Mouse (Mus musculus) hindbrain, embryonic 10.5 days (tissue): ENCODE results near the gene Ly6g5b. TPM values are rescaled to one million over a fixed set of nuclear protein-coding genes. Genes with fewer than 3 reads are reported as not detected.

ENCODE experiments used
- DNase-seq: peaks from one replicate; pipeline ENCODE4 v3.0.0-alpha.2; 2017; ENCODE audit warnings: low spot score
- H3K27ac ChIP-seq: fragments of 300-500 bp; sonication (generic); 2 replicates; pipeline ENCODE4 v1.5.1; 2016; ENCODE audit warnings: mild to moderate bottlenecking, moderate library complexity
- H3K27me3 ChIP-seq: fragments of 300-500 bp; sonication (generic); 2 replicates; pipeline ENCODE4 v1.6.1; 2016; ENCODE audit warnings: mild to moderate bottlenecking; ENCODE audit not compliant: poor library complexity, insufficient read depth, severe bottlenecking
- H3K36me3 ChIP-seq: fragments of 300-500 bp; sonication (generic); 2 replicates; pipeline ENCODE4 v1.6.1; 2016; ENCODE audit warnings: mild to moderate bottlenecking, moderate library complexity
- H3K4me1 ChIP-seq: fragments of 300-500 bp; sonication (generic); replicated peaks from 2 replicates; pipeline ENCODE4 v1.6.1; 2016; ENCODE audit warnings: mild to moderate bottlenecking
- H3K4me3 ChIP-seq: fragments of 300-500 bp; sonication (generic); 2 replicates; pipeline ENCODE4 v1.5.1; 2016; ENCODE audit warnings: mild to moderate bottlenecking, moderate library complexity
- H3K9me3 ChIP-seq: fragments of 300-500 bp; sonication (generic); 2 replicates; pipeline ENCODE4 v1.6.1; 2016; ENCODE audit warnings: mild to moderate bottlenecking, moderate library complexity
- WGBS: fragments of 180-500 bp; shearing (Covaris S2); methylation state at CpG from one replicate; pipeline ENCODE4 v1.1.7; 2016; 5-methylcytosine and 5-hydroxymethylcytosine counted together
- polyA plus RNA-seq: library from polyadenylated mRNA; unstranded; fragments of >200 nt; fragmentation: Nextera tagmentation; extraction: Ambion mirVana; gene quantifications from 2 replicates; pipeline ENCODE4 v1.2.1, GENCODE M21; 2016

Gene Ly6g5b
- 0.90 and 1.7 TPM in 2 replicates for polyA plus RNA-seq

- peaks cover 16% of the 10 kb centered on the region for H3K4me1 ChIP-seq
- H3K4me3 ChIP-seq = no peak within 1 kb of the TSS
- 88% methylated on average over 8 of the region's 8 CpGs for WGBS
- no peak within 1 kb of the TSS for H3K27ac ChIP-seq
- H3K36me3 ChIP-seq = peaks cover 62% of the 10 kb centered on the region
- no peaks in the 10 kb centered on the region for H3K27me3 ChIP-seq
- H3K9me3 ChIP-seq = no peaks in the 10 kb centered on the region
- no peak for DNase-seq
These were observed at the start of gene Ly6g5b for GRCm38 (mm10) chr17:35115046-35116019. TSS of gene Ly6g5b (minus strand) at chr17:35115428.

DNA sequence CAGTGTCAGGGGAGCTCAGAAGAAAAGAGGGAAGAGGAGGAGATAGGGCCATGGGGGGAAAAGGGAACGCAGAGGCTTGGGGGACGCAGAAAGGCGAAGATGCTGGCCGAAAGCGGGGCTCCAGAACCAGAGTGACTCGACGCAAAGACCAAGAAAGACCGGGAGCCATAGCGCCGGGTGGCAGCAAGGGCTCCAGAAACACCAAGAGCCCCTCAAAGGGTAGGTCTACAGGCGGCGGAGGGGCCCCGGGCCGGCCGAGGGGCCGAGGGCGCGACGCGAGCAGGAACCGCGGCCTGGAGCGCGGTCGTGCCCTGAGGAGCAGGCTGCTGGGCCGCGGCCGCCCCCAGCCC lies 49.0 kb upstream of the Ly6g5b start:
- Histone ChIP-seq H3K27me3 (no peaks in the 10 kb centered on the region), H3K4me1 (peaks cover 30% of the 10 kb centered on the region), H3K9me3 (no peaks in the 10 kb centered on the region), H3K36me3 (peaks cover 38% of the 10 kb centered on the region), H3K27ac (peak overlapping the region; percentile 100), H3K4me3 (peak overlapping the region; percentile 97)
- WGBS = under 1% methylated on average over 28 of the region's 28 CpGs
- no peak for DNase-seq

GRCm38 (mm10) chr17:35163326-35164081 lies 48.3 kb upstream of the Ly6g5b start:
- no peaks in the 10 kb centered on the region for H3K27me3 ChIP-seq
- WGBS = 26% methylated on average over 8 of the region's 8 CpGs

DNA sequence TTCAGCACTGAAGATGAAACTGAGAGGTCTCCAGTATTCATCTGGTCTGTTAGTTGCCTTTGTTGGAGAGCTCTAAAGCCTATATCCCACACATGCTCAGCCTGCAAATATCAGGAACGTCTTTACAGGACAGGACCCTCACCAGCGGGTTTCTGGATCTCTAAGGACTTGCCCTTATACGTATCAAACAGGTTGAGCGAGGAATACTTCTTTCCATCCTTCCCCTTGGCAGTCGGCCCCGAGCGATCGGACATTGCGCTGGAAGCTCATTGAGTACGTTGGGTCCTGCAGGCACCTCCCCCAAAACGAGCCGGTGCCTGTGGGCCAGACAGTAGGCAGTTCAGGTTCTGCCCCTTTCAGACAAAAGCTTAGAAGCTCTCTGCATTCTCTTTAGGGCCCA lies 47.5 kb upstream of the Ly6g5b start:
- Histone ChIP-seq H3K27ac (peak overlapping the region; percentile 100), H3K9me3 (no peaks in the 10 kb centered on the region), H3K4me3 (peak overlapping the region; percentile 97), H3K36me3 (peaks cover 52% of the 10 kb centered on the region), H3K4me1 (peaks cover 30% of the 10 kb centered on the region), H3K27me3 (no peaks in the 10 kb centered on the region)
- 71% methylated on average over 12 of the region's 12 CpGs for WGBS
- no peak for DNase-seq

More at GRCm38 (mm10) chr17:35163326-35164081, 48.3 kb upstream of the Ly6g5b start:
- no peaks in the 10 kb centered on the region for H3K9me3 ChIP-seq
- peak overlapping the region; percentile 100 for H3K27ac ChIP-seq
- peak overlapping the region; percentile 97 for H3K4me3 ChIP-seq
- peaks cover 30% of the 10 kb centered on the region for H3K4me1 ChIP-seq
- no peak for DNase-seq
- peaks cover 45% of the 10 kb centered on the region for H3K36me3 ChIP-seq

DNA sequence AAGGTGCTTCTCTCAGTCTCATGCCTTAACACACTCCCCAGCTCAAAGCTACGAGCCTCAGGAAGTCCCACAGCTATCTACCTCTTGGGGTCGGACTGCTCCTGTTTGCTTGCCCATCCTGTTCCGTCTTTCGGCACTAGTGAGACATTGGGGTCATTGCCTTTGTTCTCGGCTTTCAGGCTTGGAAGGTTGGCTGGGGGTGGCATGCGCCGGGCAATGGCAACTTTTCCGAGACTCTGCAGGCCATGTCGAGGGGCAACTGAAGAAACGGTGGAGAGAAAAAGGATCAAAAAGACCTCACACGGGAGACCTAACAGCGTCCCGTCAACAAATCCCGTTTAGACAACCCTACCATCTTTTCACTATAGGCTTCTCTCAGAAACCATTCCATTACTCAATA lies 46.9 kb upstream of the Ly6g5b start:
- Histone ChIP-seq H3K36me3 (peaks cover 58% of the 10 kb centered on the region), H3K27ac (no peak overlapping the region)
- 82% methylated on average over 14 of the region's 14 CpGs for WGBS

GRCm38 (mm10) chr17:35161421-35161820 lies 46.2 kb upstream of the Ly6g5b start:
- Histone ChIP-seq H3K4me3 (peak overlapping the region; percentile 97), H3K36me3 (peaks cover 65% of the 10 kb centered on the region), H3K27ac (no peak overlapping the region), H3K27me3 (no peaks in the 10 kb centered on the region), H3K4me1 (peaks cover 28% of the 10 kb centered on the region), H3K9me3 (no peaks in the 10 kb centered on the region)
- 90% methylated on average over 11 of the region's 11 CpGs for WGBS
- no peak for DNase-seq

More for the DNA sequence above, 46.9 kb upstream of the Ly6g5b start:
- peaks cover 30% of the 10 kb centered on the region for H3K4me1 ChIP-seq
- no peaks in the 10 kb centered on the region for H3K27me3 ChIP-seq
- DNase-seq = no peak
- H3K9me3 ChIP-seq = no peaks in the 10 kb centered on the region
- H3K4me3 ChIP-seq = peak overlapping the region; percentile 97

DNA sequence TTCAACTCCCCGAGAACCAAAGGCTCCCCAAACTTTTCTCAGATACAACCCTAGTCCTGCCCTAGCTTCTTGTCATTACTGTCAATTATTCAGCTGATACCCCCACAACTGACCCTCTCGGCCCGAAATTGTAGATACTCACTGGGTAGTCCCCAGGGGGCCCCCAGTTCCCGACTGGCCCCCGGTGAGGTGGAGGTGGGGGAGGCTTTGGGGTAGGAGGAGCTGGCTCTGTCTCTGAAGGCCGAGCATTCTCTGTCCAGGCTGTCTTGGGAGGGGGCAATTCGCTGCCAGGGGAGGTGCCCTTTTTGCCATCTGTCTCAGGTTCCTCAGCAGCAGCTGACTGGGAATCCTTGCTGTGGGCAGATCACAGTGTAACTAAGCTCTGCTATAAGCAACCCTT lies 44.4 kb upstream of the Ly6g5b start:
- Histone ChIP-seq H3K9me3 (no peaks in the 10 kb centered on the region), H3K27ac (no peak overlapping the region), H3K4me1 (peaks cover 21% of the 10 kb centered on the region), H3K27me3 (no peaks in the 10 kb centered on the region), H3K4me3 (no peak overlapping the region), H3K36me3 (peaks cover 83% of the 10 kb centered on the region)
- 87% methylated on average over 7 of the region's 7 CpGs for WGBS
- no peak for DNase-seq

- no peaks in the 10 kb centered on the region for H3K27me3 ChIP-seq
- peaks cover 89% of the 10 kb centered on the region for H3K36me3 ChIP-seq
- no peaks in the 10 kb centered on the region for H3K9me3 ChIP-seq
- H3K4me3 ChIP-seq = 0 out of 2 replicates have a peak overlapping the region, but pooled peaks have one; percentile 1
- no peak overlapping the region for H3K27ac ChIP-seq
- 94% methylated on average over 16 of the region's 16 CpGs for WGBS
- peaks cover 21% of the 10 kb centered on the region for H3K4me1 ChIP-seq
- no peak for DNase-seq
These were observed 43.8 kb upstream of the Ly6g5b start for GRCm38 (mm10) chr17:35158850-35159593.

GRCm38 (mm10) chr17:35157661-35158175 lies 42.5 kb upstream of the Ly6g5b start:
- no peak overlapping the region for H3K27ac ChIP-seq
- no peaks in the 10 kb centered on the region for H3K27me3 ChIP-seq
- H3K4me3 ChIP-seq = peak overlapping the region; percentile 1; the same call in 1 of the 2 replicates
- H3K9me3 ChIP-seq = no peaks in the 10 kb centered on the region
- WGBS = 94% methylated on average over 8 of the region's 8 CpGs
- H3K4me1 ChIP-seq = peaks cover 12% of the 10 kb centered on the region
- DNase-seq = no peak
- peaks cover 100% of the 10 kb centered on the region for H3K36me3 ChIP-seq

DNA sequence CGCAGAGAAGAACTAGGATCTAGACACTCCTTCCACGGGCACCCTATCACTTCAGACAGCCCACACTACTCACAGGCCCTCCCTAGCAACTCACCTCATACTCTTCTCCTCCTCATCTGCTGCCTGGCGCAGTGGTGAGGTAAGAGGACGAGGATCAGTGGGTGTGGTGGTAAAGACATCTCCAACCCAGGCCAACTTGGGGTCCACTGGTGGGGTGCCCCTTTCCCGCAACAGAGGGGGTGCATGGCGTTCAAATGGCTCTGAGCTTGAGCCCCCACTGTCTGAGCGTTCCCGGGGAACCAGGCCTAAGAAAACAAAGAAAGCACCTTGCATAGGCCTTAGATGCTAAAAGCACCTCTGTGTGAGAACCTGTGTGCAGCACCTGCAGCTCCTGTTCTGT lies 42.0 kb upstream of the Ly6g5b start:
- Histone ChIP-seq H3K36me3 (peaks cover 100% of the 10 kb centered on the region), H3K4me1 (peaks cover 8% of the 10 kb centered on the region), H3K27me3 (no peaks in the 10 kb centered on the region), H3K27ac (no peak overlapping the region), H3K4me3 (no peak overlapping the region), H3K9me3 (no peaks in the 10 kb centered on the region)
- DNase-seq = no peak
- WGBS = 94% methylated on average over 8 of the region's 8 CpGs

DNA sequence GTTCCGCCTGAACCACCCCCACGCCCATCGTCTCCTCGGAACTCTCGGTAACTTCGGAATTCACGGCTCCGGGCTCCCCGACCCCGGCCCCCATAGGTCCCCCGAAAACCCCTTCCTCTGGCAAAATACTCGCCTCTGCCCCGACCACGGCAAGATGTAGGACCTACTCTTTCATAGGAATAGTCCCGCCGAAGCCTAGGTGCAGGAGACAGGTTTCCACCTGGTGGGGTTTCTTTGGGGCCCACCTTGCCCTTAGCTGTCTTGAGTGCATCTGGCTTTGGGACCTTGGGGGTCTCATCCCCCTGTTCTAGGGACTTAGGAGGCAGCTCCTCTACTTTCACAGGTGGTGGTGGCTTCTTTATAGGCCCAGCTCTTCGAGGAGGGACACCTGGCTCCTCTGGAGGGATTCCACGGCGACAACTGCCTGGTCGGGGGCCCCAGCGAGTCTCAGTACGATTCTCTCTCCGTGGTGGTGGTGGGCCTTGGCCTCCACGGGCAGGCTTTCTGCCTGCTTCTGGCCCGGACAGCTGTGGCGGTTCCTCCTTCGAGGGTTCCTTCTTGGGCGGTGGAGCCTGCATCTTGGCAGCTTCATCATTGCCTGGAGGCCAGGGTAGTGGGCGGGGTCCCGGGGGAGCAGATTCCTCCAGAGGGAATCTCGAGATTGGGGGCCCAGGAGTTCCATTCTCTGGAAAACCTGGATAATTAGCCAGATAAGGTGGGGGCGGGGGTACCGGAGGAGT lies 41.4 kb upstream of the Ly6g5b start:
- Histone ChIP-seq H3K9me3 (no peaks in the 10 kb centered on the region), H3K27ac (no peak overlapping the region), H3K4me3 (no peak overlapping the region; the same call in 1 of the 2 replicates), H3K27me3 (no peaks in the 10 kb centered on the region), H3K4me1 (peaks cover 1% of the 10 kb centered on the region; the same call in 1 of the 2 replicates), H3K36me3 (peaks cover 100% of the 10 kb centered on the region)
- DNase-seq = no peak
- WGBS = 92% methylated on average over 33 of the region's 33 CpGs
